Mouse (Mus musculus) limb, embryonic 14.5 days (tissue): ENCODE data around the gene Inpp5b. TPM values are rescaled to one million over a fixed set of nuclear protein-coding genes. Genes with fewer than 3 reads are reported as not detected.
"Not testable (repeated sequence)": the region's sequence is repeated elsewhere in the genome, so short reads cannot be mapped to it uniquely, and the experiment has no call there.

ENCODE experiments used
- ATAC-seq: fragments of 200-750 bp; cut with Nextera tagmentation; 2 replicates; pipeline ENCODE4 v1.8.0; 2017; ENCODE audit warnings: low read depth, moderate number of reproducible peaks, moderate TSS enrichment; ENCODE audit not compliant: low FRiP score
- DNase-seq: peaks from one replicate; pipeline ENCODE4 v3.0.0-alpha.2; 2015; ENCODE audit warnings: low spot score
- H3K27ac ChIP-seq: fragments of 300-500 bp; sonication (generic); replicated peaks from 2 replicates; pipeline ENCODE4 v1.5.1; 2014; ENCODE audit warnings: low read depth, mild to moderate bottlenecking, low read length, moderate library complexity, mixed read lengths
- H3K27me3 ChIP-seq: fragments of 300-500 bp; sonication (generic); 2 replicates; pipeline ENCODE4 v1.6.1; 2014; ENCODE audit warnings: low read length, mixed read lengths; ENCODE audit not compliant: control insufficient read depth, insufficient read depth
- H3K36me3 ChIP-seq: fragments of 300-500 bp; sonication (generic); 2 replicates; pipeline ENCODE4 v1.6.1; 2014; ENCODE audit warnings: mild to moderate bottlenecking, low read length, moderate library complexity, mixed read lengths; ENCODE audit not compliant: control insufficient read depth, insufficient read depth
- H3K4me1 ChIP-seq: fragments of 300-500 bp; sonication (generic); 2 replicates; pipeline ENCODE4 v1.6.1; 2014; ENCODE audit warnings: antibody characterized with exemption, low read length, mixed read lengths; ENCODE audit not compliant: control insufficient read depth, insufficient read depth
- H3K4me2 ChIP-seq: fragments of 300-500 bp; sonication (generic); replicated peaks from 2 replicates; pipeline ENCODE4 v1.6.1; 2014; ENCODE audit warnings: low read depth, mild to moderate bottlenecking, low read length, moderate library complexity; ENCODE audit not compliant: severe bottlenecking
- H3K4me3 ChIP-seq: fragments of 300-500 bp; sonication (generic); replicated peaks from 2 replicates; pipeline ENCODE4 v1.5.1; 2014; ENCODE audit warnings: low read length
- H3K9ac ChIP-seq: fragments of 300-500 bp; sonication (generic); 2 replicates; pipeline ENCODE4 v1.6.1; 2014; ENCODE audit warnings: mild to moderate bottlenecking, low read depth, low read length, moderate library complexity; ENCODE audit not compliant: severe bottlenecking
- H3K9me3 ChIP-seq: fragments of 300-500 bp; sonication (generic); 2 replicates; pipeline ENCODE4 v1.6.1; 2016; ENCODE audit warnings: low read length; ENCODE audit not compliant: control insufficient read depth
- POLR2A ChIP-seq: fragments of 200-500 bp; IDR thresholded peaks from 2 replicates; pipeline ENCODE4 v1.8.0; 2012; ENCODE audit warnings: inconsistent platforms, mild to moderate bottlenecking, moderate library complexity, borderline replicate concordance; ENCODE audit not compliant: insufficient read depth, insufficient read length; ENCODE audit errors: extremely low read depth
- WGBS: fragments of 180-500 bp; shearing (Covaris S2); extraction: QIAGEN DNeasy Blood & Tissue Kit; methylation state at CpG from one replicate; pipeline ENCODE4 v1.1.7; 2014; 5-methylcytosine and 5-hydroxymethylcytosine counted together
- polyA plus RNA-seq, 2 experiments: library from polyadenylated mRNA; depleted of rRNA in 1 of 2; stranded (reverse) in 1 of 2; unstranded in 1 of 2; fragments of >200 nt; fragmentation: Nextera tagmentation in 1 of 2; extraction: Ambion mirVana in 1 of 2; gene quantifications; 2 replicates each; pipeline versions ENCODE4 v1.2.1 to v1.2.3; 2012 to 2014

Gene Inpp5b
- polyA plus RNA-seq, 2 experiments: 28.3 to 44.3 TPM

- H3K4me3 ChIP-seq: peak overlapping the region; percentile 29
- H3K4me2 ChIP-seq: peak overlapping the region; percentile 54
- no peaks in the 10 kb centered on the region for H3K9me3 ChIP-seq
- TF ChIP-seq POLR2A: 0 out of 2 replicates have a peak, but pooled peaks have one; percentile 28
- peak overlapping the region; percentile 44 for H3K9ac ChIP-seq
- peaks cover 21% of the 10 kb centered on the region for H3K36me3 ChIP-seq
- WGBS: under 1% methylated on average over 41 of the region's 41 CpGs
- H3K27me3 ChIP-seq: no peaks in the 10 kb centered on the region
- ATAC-seq (peak; percentile 90), DNase-seq (peak; percentile 97)
- peak overlapping the region; percentile 92 for H3K27ac ChIP-seq
- H3K4me1 ChIP-seq: peaks cover 43% of the 10 kb centered on the region
These were observed 32.9 kb upstream of the Inpp5b start for GRCm38 (mm10) chr4:124708518-124709477.

- H3K27ac ChIP-seq: peak overlapping the region; percentile 92
- peak overlapping the region; percentile 31; the same call in 1 of the 2 replicates for H3K9ac ChIP-seq
- no peaks in the 10 kb centered on the region for H3K27me3 ChIP-seq
- no peak for TF ChIP-seq POLR2A
- H3K4me2 ChIP-seq: peak overlapping the region; percentile 54
- peaks cover 30% of the 10 kb centered on the region for H3K4me1 ChIP-seq
- ATAC-seq (no peak), DNase-seq (peak; percentile 41)
- H3K4me3 ChIP-seq: peak overlapping the region; percentile 29
- peaks cover 21% of the 10 kb centered on the region for H3K36me3 ChIP-seq
- WGBS: 2% methylated on average over 18 of the region's 18 CpGs
- no peaks in the 10 kb centered on the region for H3K9me3 ChIP-seq
These were observed 31.6 kb upstream of the Inpp5b start for GRCm38 (mm10) chr4:124709961-124710446.

- Histone ChIP-seq H3K4me3 (no peak overlapping the region), H3K27ac (no peak overlapping the region), H3K9me3 (no peaks in the 10 kb centered on the region), H3K4me1 (peaks cover 25% of the 10 kb centered on the region), H3K27me3 (no peaks in the 10 kb centered on the region), H3K4me2 (no peak overlapping the region), H3K9ac (no peak overlapping the region), H3K36me3 (peaks cover 18% of the 10 kb centered on the region)
- ATAC-seq: no peak
- DNase-seq: peak; percentile 77
- no peak for TF ChIP-seq POLR2A
- 12% methylated on average over 5 of the region's 5 CpGs for WGBS
These were observed 30.8 kb upstream of the Inpp5b start for GRCm38 (mm10) chr4:124710776-124711291.

- H3K4me2 ChIP-seq: no peak overlapping the region
- no peaks in the 10 kb centered on the region for H3K9me3 ChIP-seq
- no peak overlapping the region for H3K4me3 ChIP-seq
- no peak for DNase-seq
- peaks cover 24% of the 10 kb centered on the region for H3K4me1 ChIP-seq
- ATAC-seq: no peak
- TF ChIP-seq POLR2A: no peak
- 88% methylated on average over 6 of the region's 6 CpGs for WGBS
- H3K27ac ChIP-seq: no peak overlapping the region
- no peaks in the 10 kb centered on the region for H3K27me3 ChIP-seq
- no peak overlapping the region for H3K9ac ChIP-seq
- H3K36me3 ChIP-seq: peaks cover 14% of the 10 kb centered on the region
These were observed 29.0 kb upstream of the Inpp5b start for GRCm38 (mm10) chr4:124712618-124713017.

- not testable (repeated sequence) for H3K27me3 ChIP-seq, H3K27ac ChIP-seq, H3K9me3 ChIP-seq, H3K4me3 ChIP-seq, H3K9ac ChIP-seq, DNase-seq, ATAC-seq, H3K4me2 ChIP-seq
- peaks cover 16% of the 10 kb centered on the region for H3K4me1 ChIP-seq
- H3K36me3 ChIP-seq: peaks cover 25% of the 10 kb centered on the region
- 71% methylated on average over 5 of the region's 5 CpGs for WGBS
These were observed 27.8 kb upstream of the Inpp5b start for GRCm38 (mm10) chr4:124713850-124714249.
